Mouse (Mus musculus) testis, adult 2 months (tissue): ENCODE measurements around the gene Pik3c2g.

Source experiments
- CTCF ChIP-seq: fragments of 200-500 bp; IDR thresholded peaks from 2 replicates; pipeline ENCODE4 v1.5.1; 2012; ENCODE audit warnings: low read depth, mild to moderate bottlenecking, inconsistent platforms, low read length, moderate library complexity; ENCODE audit not compliant: control insufficient read depth, insufficient read depth, insufficient replicate concordance
- POLR2A ChIP-seq: fragments of 200-500 bp; IDR thresholded peaks from 2 replicates; pipeline ENCODE4 v1.6.1; 2012; ENCODE audit warnings: low read depth, mild to moderate bottlenecking, inconsistent platforms, low read length, moderate library complexity; ENCODE audit not compliant: control insufficient read depth

GRCm38 (mm10) chr6:139882076-139882475 lies 295.1 kb downstream of the Pik3c2g start:
- TF ChIP-seq POLR2A (no peak), CTCF (no peak)
